Mouse (Mus musculus) small intestine, adult 2 months (tissue): ENCODE results near the gene Cdv3. TPM values are rescaled to one million over a fixed set of nuclear protein-coding genes. Genes with fewer than 3 reads are reported as not detected.

Source experiments
- H3K27ac ChIP-seq: fragments of 200-500 bp; 2 replicates; pipeline ENCODE4 v1.5.1; 2012; ENCODE audit warnings: low read depth, low read length, control low read depth, inconsistent platforms; ENCODE audit not compliant: insufficient read depth
- H3K27me3 ChIP-seq: fragments of 200-500 bp; 2 replicates; pipeline ENCODE4 v1.6.1; 2012; ENCODE audit warnings: mild to moderate bottlenecking, moderate library complexity, low read length, inconsistent platforms; ENCODE audit not compliant: control insufficient read depth, insufficient read depth
- H3K36me3 ChIP-seq: fragments of 200-500 bp; 2 replicates; pipeline ENCODE4 v1.6.1; 2012; ENCODE audit warnings: mild to moderate bottlenecking, low read length, control low read depth, inconsistent platforms; ENCODE audit not compliant: control insufficient read depth, insufficient read depth
- H3K4me1 ChIP-seq: fragments of 200-500 bp; 2 replicates; pipeline ENCODE4 v1.6.1; 2012; ENCODE audit warnings: low read length, inconsistent platforms, mixed read lengths; ENCODE audit not compliant: control insufficient read depth, insufficient read depth, insufficient read length
- H3K4me3 ChIP-seq: fragments of 200-500 bp; 2 replicates; pipeline ENCODE4 v1.5.1; 2012; ENCODE audit warnings: low read depth, mild to moderate bottlenecking, control low read depth, inconsistent platforms, low read length, moderate library complexity
- CTCF ChIP-seq: fragments of 200-500 bp; IDR thresholded peaks from 2 replicates; pipeline ENCODE4 v1.5.1; 2012; ENCODE audit warnings: low read depth, mild to moderate bottlenecking, control low read depth, inconsistent platforms, low read length, moderate library complexity, mixed read lengths; ENCODE audit not compliant: insufficient replicate concordance, insufficient read length; ENCODE audit errors: extremely low read depth
- POLR2A ChIP-seq: fragments of 200-500 bp; IDR thresholded peaks from 2 replicates; pipeline ENCODE4 v1.6.1; 2012; ENCODE audit warnings: low read depth, mild to moderate bottlenecking, control low read depth, inconsistent platforms, low read length, moderate library complexity
- WGBS: fragments of 180-500 bp; shearing (Covaris S2); methylation state at CpG from one replicate; pipeline ENCODE4 v1.1.7; 2018; 5-methylcytosine and 5-hydroxymethylcytosine counted together
- polyA plus RNA-seq: library from polyadenylated mRNA; depleted of rRNA; stranded (reverse); fragments of >200 nt; gene quantifications from 2 replicates; pipeline ENCODE4 v1.2.3, GENCODE M21; 2012

Cdv3 gene
- polyA plus RNA-seq, 1 experiment: 60.1 TPM

GRCm38 (mm10) chr9:103348791-103349190 lies 16.8 kb downstream of the Cdv3 start:
- TF ChIP-seq POLR2A: no peak
- no peak for TF ChIP-seq CTCF
- no peaks in the 10 kb centered on the region for H3K27me3 ChIP-seq
- H3K4me3 ChIP-seq: no peak overlapping the region
- peaks cover 40% of the 10 kb centered on the region for H3K36me3 ChIP-seq
- no peaks in the 10 kb centered on the region for H3K4me1 ChIP-seq
- no peak overlapping the region for H3K27ac ChIP-seq

GRCm38 (mm10) chr9:103347996-103348490 lies 17.6 kb downstream of the Cdv3 start:
- no peak overlapping the region for H3K27ac ChIP-seq
- WGBS: 64% methylated on average over 1 of the region's 1 CpGs
- no peaks in the 10 kb centered on the region for H3K27me3 ChIP-seq
- H3K36me3 ChIP-seq: peaks cover 44% of the 10 kb centered on the region
- TF ChIP-seq CTCF (no peak), POLR2A (no peak)
- no peaks in the 10 kb centered on the region for H3K4me1 ChIP-seq
- H3K4me3 ChIP-seq: no peak overlapping the region

- no peak overlapping the region for H3K4me3 ChIP-seq
- H3K36me3 ChIP-seq: peaks cover 49% of the 10 kb centered on the region
- no peaks in the 10 kb centered on the region for H3K4me1 ChIP-seq
- WGBS: 59% methylated on average over 4 of the region's 4 CpGs
- no peak overlapping the region for H3K27ac ChIP-seq
- no peaks in the 10 kb centered on the region for H3K27me3 ChIP-seq
- TF ChIP-seq CTCF (no peak), POLR2A (no peak)
Measured at GRCm38 (mm10) chr9:103347045-103347444, 18.6 kb downstream of the Cdv3 start.

GRCm38 (mm10) chr9:103336912-103337311 lies 28.7 kb downstream of the Cdv3 start:
- Histone ChIP-seq H3K4me3 (no peak overlapping the region), H3K36me3 (peaks cover 58% of the 10 kb centered on the region), H3K27me3 (no peaks in the 10 kb centered on the region), H3K4me1 (no peaks in the 10 kb centered on the region), H3K27ac (no peak overlapping the region)
- TF ChIP-seq CTCF (no peak), POLR2A (no peak)

GRCm38 (mm10) chr9:103332663-103333062 lies 33.0 kb downstream of the Cdv3 start:
- no peaks in the 10 kb centered on the region for H3K27me3 ChIP-seq
- TF ChIP-seq POLR2A (no peak), CTCF (no peak)
- 85% methylated on average over 6 of the region's 6 CpGs for WGBS
- H3K36me3 ChIP-seq: peaks cover 55% of the 10 kb centered on the region
- H3K4me1 ChIP-seq: no peaks in the 10 kb centered on the region
- H3K4me3 ChIP-seq: no peak overlapping the region
- no peak overlapping the region for H3K27ac ChIP-seq

GRCm38 (mm10) chr9:103326449-103326848 lies 39.2 kb downstream of the Cdv3 start:
- TF ChIP-seq CTCF: no peak
- TF ChIP-seq POLR2A: no peak
- Histone ChIP-seq H3K36me3 (peaks cover 44% of the 10 kb centered on the region), H3K4me1 (no peaks in the 10 kb centered on the region), H3K27me3 (no peaks in the 10 kb centered on the region), H3K27ac (no peak overlapping the region), H3K4me3 (no peak overlapping the region)
- WGBS: 34% methylated on average over 9 of the region's 9 CpGs

GRCm38 (mm10) chr9:103324678-103325077 lies 41.0 kb downstream of the Cdv3 start:
- no peak overlapping the region for H3K4me3 ChIP-seq
- no peak for TF ChIP-seq CTCF
- TF ChIP-seq POLR2A: no peak
- H3K4me1 ChIP-seq: no peaks in the 10 kb centered on the region
- H3K36me3 ChIP-seq: peaks cover 49% of the 10 kb centered on the region
- H3K27me3 ChIP-seq: no peaks in the 10 kb centered on the region
- H3K27ac ChIP-seq: no peak overlapping the region
- 67% methylated on average over 1 of the region's 2 CpGs for WGBS
